Mouse (Mus musculus) bone marrow, adult 2 months (tissue): ENCODE measurements around the gene Vcp. TPM values are rescaled to one million over a fixed set of nuclear protein-coding genes. Genes with fewer than 3 reads are reported as not detected.

Experiments used
- H3K27ac ChIP-seq: fragments of 200-500 bp; 2 replicates; pipeline ENCODE4 v1.5.1; 2012; ENCODE audit warnings: low read depth, mild to moderate bottlenecking, control low read depth, inconsistent platforms, low read length; ENCODE audit not compliant: control insufficient read depth, poor library complexity, insufficient read depth
- H3K4me1 ChIP-seq: fragments of 200-500 bp; 2 replicates; pipeline ENCODE4 v1.6.1; 2011; ENCODE audit warnings: low read length; ENCODE audit not compliant: control insufficient read depth, insufficient read depth
- H3K4me3 ChIP-seq: fragments of 200-500 bp; replicated peaks from 2 replicates; pipeline ENCODE3; 2011; ENCODE audit warnings: mild to moderate bottlenecking, low read depth, low read length, control low read depth; ENCODE audit not compliant: control insufficient read depth
- CTCF ChIP-seq: fragments of 200-500 bp; IDR thresholded peaks from 2 replicates; pipeline ENCODE4 v1.5.1; 2011; ENCODE audit warnings: low read length, control low read depth; ENCODE audit not compliant: control insufficient read depth, insufficient read depth
- POLR2A ChIP-seq: fragments of 200-500 bp; IDR thresholded peaks from 2 replicates; pipeline ENCODE4 v1.6.1; 2011; ENCODE audit warnings: low read depth, mild to moderate bottlenecking, control low read depth, low read length, borderline replicate concordance; ENCODE audit not compliant: control insufficient read depth
- WGBS: fragments of 180-500 bp; shearing (Covaris S2); methylation state at CpG from one replicate; pipeline ENCODE4 v1.1.7; 2018; 5-methylcytosine and 5-hydroxymethylcytosine counted together
- polyA plus RNA-seq: library from polyadenylated mRNA; stranded (reverse); fragments of >200 nt; gene quantifications from 2 replicates; pipeline ENCODE4 v1.2.4, GENCODE M21; 2011; ENCODE audit warnings: low replicate concordance; ENCODE audit not compliant: missing spikeins, insufficient read depth, insufficient read length

Gene Vcp
- polyA plus RNA-seq, 1 experiment: 93.9 TPM

GRCm38 (mm10) chr4:42932229-42932969, 67.9 kb downstream of the Vcp start:
- TF ChIP-seq POLR2A: no peak
- TF ChIP-seq CTCF: no peak
- no peak overlapping the region for H3K27ac ChIP-seq
- WGBS: 79% methylated on average over 8 of the region's 8 CpGs
- H3K4me1 ChIP-seq: peaks cover 2% of the 10 kb centered on the region; the same call in 1 of the 2 replicates
- no peak overlapping the region for H3K4me3 ChIP-seq

Other genes with a start within 250 kb of the Vcp start
- gene Ccl19, start 243.9 kb downstream of the Vcp start, polyA plus RNA-seq: 3.8 TPM in 1 of 2 replicates, not detected in the other
- not detected in 2 replicates for gene Ccl21a, start 226.5 kb downstream of the Vcp start, polyA plus RNA-seq
- 0.45 and 0.84 TPM in 2 replicates for gene Fam205a1, start 146.6 kb downstream of the Vcp start, polyA plus RNA-seq
- gene Gm12394, start 143.7 kb downstream of the Vcp start, polyA plus RNA-seq: not detected in 2 replicates
- not detected in 2 replicates for gene Fam205c, start 126.3 kb downstream of the Vcp start, polyA plus RNA-seq
- gene Phf24, start 83.8 kb downstream of the Vcp start, polyA plus RNA-seq: not detected in 2 replicates
- gene Dnajb5, start 50.7 kb downstream of the Vcp start, polyA plus RNA-seq: 2.1 and 2.8 TPM in 2 replicates
- gene 1700022I11Rik, start 30.9 kb downstream of the Vcp start, polyA plus RNA-seq: not detected in 2 replicates
- gene Fancg, start 10.0 kb upstream of the Vcp start, polyA plus RNA-seq: 12.8 and 19.0 TPM in 2 replicates
- gene Pigo, start 25.3 kb upstream of the Vcp start, polyA plus RNA-seq: 14.7 and 23.6 TPM in 2 replicates
- 40.9 and 48.4 TPM in 2 replicates for gene Stoml2, start 31.2 kb upstream of the Vcp start, polyA plus RNA-seq
- gene Fam214b, start 45.7 kb upstream of the Vcp start, polyA plus RNA-seq: 46.2 and 77.6 TPM in 2 replicates
- 0.61 and 3.8 TPM in 2 replicates for gene Unc13b, start 58.4 kb upstream of the Vcp start, polyA plus RNA-seq